ENCODE assay signal across 19 mouse cellular contexts in the genomic region with DNA sequence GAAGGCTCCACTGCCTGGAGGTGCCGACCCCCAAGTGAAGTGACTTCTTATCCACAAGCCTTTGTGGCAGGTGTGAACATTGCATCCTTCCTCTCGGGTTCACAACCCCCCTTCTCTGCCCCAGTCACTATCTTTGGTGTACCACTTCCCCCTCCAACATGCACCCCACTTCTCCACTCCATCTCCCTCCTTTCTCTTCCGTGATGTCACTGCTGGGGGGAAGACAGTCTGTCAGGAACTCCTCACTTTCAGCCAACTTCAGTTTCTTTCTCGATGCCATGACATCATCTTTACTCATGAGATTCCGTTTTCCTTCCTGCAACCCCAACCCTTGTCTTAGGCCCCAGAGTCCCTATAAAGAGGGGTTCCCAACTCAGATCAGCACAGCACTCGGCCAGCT. TPM values are rescaled to one million over a fixed set of nuclear protein-coding genes. Genes with fewer than 3 reads are reported as not detected.
DNase-seq lines count a peak whose midpoint lies in the region; ATAC-seq and TF ChIP-seq lines count a peak whose summit lies in the region.
"Had no signal": no experiment of that assay in that cellular context is flagged by ENCODE, and none has a peak within 500 bp of the region (broad histone marks: within the 10 kb centered on the region; RNA-seq: fewer than 3 reads in every experiment).

Gene Ccl4 (plus strand): TSS at position 381 of the 400 bp plus-strand sequence.

- H3K4me1 ChIP-seq in small intestine, adult 2 months (ENCODE audit: control insufficient read depth, insufficient read depth, insufficient read length, low read length) = no peaks in the 10 kb centered on the region
- no peaks in the 10 kb centered on the region for H3K4me1 ChIP-seq in lung, postnatal 0 days (ENCODE audit: insufficient read depth, low read depth, low read length)
- H3K4me1 ChIP-seq: heart, embryonic 10.5 days; limb, embryonic 15.5 days; midbrain, embryonic 12.5 days; neural tube, embryonic 13.5 days had no signal

- H3K27me3 ChIP-seq in small intestine, adult 2 months (ENCODE audit: control insufficient read depth, insufficient read depth, low read length) = no peaks in the 10 kb centered on the region
- H3K27me3 ChIP-seq in lung, postnatal 0 days (replicated peaks; ENCODE audit: insufficient read depth, low read length) = no peaks in the 10 kb centered on the region
- H3K27me3 ChIP-seq: limb, embryonic 15.5 days; midbrain, embryonic 12.5 days; neural tube, embryonic 13.5 days had no signal

- peak within 1 kb of the TSS; percentile 22; the same call in 1 of the 2 replicates for H3K27ac ChIP-seq in small intestine, adult 2 months (ENCODE audit: insufficient read depth, low read depth, low read length)
- no peak within 1 kb of the TSS for H3K27ac ChIP-seq in lung, postnatal 0 days (ENCODE audit: low read length)
- H3K27ac ChIP-seq: heart, embryonic 10.5 days; limb, embryonic 15.5 days; midbrain, embryonic 12.5 days; neural tube, embryonic 13.5 days had no signal

- no peak within 1 kb of the TSS for H3K4me2 ChIP-seq in lung, postnatal 0 days (replicated peaks; ENCODE audit: low read depth, low read length)
- H3K4me2 ChIP-seq: limb, embryonic 15.5 days; lung, embryonic 14.5 days; midbrain, embryonic 12.5 days; neural tube, embryonic 13.5 days had no signal

- no peak for TF ChIP-seq EP300 in lung, postnatal 0 days (IDR thresholded peaks at IDR 0.05)

- peak; percentile 61 for DNase-seq in layer of hippocampus, adult 9-11 months
- no peak for DNase-seq in layer of hippocampus, adult 8-10 months (ENCODE audit: low spot score in 2 of 2)
- no peak for DNase-seq in gastrocnemius, postnatal 10 days
- no peak for DNase-seq in cerebellum, adult 9-11 months
- DNase-seq in lung, postnatal 0 days (ENCODE audit: low spot score) = no peak
- no peak for DNase-seq in layer of hippocampus, postnatal 14 days (ENCODE audit: low spot score in 2 of 2)
- DNase-seq: adrenal gland, postnatal 14 days; cerebellum, adult 11 months; heart, postnatal 36 days; kidney, postnatal 10 days; lung, embryonic 14.5 days; right cerebral cortex, adult 18-20 months had no signal

- no peak within 1 kb of the TSS for H3K9ac ChIP-seq in lung, postnatal 0 days (replicated peaks; ENCODE audit: low read depth)
- H3K9ac ChIP-seq: limb, embryonic 15.5 days; lung, embryonic 14.5 days; midbrain, embryonic 12.5 days; neural tube, embryonic 13.5 days had no signal

- no peak for TF ChIP-seq POLR2A in small intestine, adult 2 months (IDR thresholded peaks at IDR 0.05; ENCODE audit: low read depth, low read length)

- peak; percentile 81 for ATAC-seq in granulocyte monocyte progenitor cell, adult 5-6 weeks (replicated peaks; ENCODE audit: poor library complexity, severe bottlenecking)
- no peak for ATAC-seq in lung, postnatal 0 days

- TF ChIP-seq CTCF in small intestine, adult 2 months (IDR thresholded peaks at IDR 0.05; ENCODE audit: extremely low read depth, insufficient read length, insufficient replicate concordance, low read depth, low read length) = no peak
- TF ChIP-seq CTCF in lung, postnatal 0 days (IDR thresholded peaks at IDR 0.05) = no peak

- H3K36me3 ChIP-seq in small intestine, adult 2 months (ENCODE audit: control insufficient read depth, insufficient read depth, low read length) = no peaks in the 10 kb centered on the region
- H3K36me3 ChIP-seq in lung, postnatal 0 days (ENCODE audit: insufficient read depth, low read length) = no peaks in the 10 kb centered on the region
- H3K36me3 ChIP-seq: heart, embryonic 10.5 days; limb, embryonic 15.5 days; midbrain, embryonic 12.5 days; neural tube, embryonic 13.5 days had no signal

- no peaks in the 10 kb centered on the region for H3K9me3 ChIP-seq in lung, postnatal 0 days (ENCODE audit: low read length)
- H3K9me3 ChIP-seq: heart, embryonic 10.5 days; limb, embryonic 15.5 days; midbrain, embryonic 12.5 days; neural tube, embryonic 13.5 days had no signal

- peak within 1 kb of the TSS; percentile 14 for H3K4me3 ChIP-seq in small intestine, adult 2 months (ENCODE audit: low read depth, low read length)
- H3K4me3 ChIP-seq in lung, postnatal 0 days (ENCODE audit: low read depth, low read length) = no peak within 1 kb of the TSS
- H3K4me3 ChIP-seq: heart, embryonic 10.5 days; limb, embryonic 15.5 days; midbrain, embryonic 12.5 days; neural tube, embryonic 13.5 days had no signal

- WGBS in small intestine, adult 2 months = 62% methylated on average over 6 of the region's 6 CpGs
- WGBS in lung, postnatal 0 days = 59% methylated on average over 6 of the region's 6 CpGs

RNA-seq across cellular contexts. Expression of gene Ccl4, which starts in this region (rescaled TPM):
- 1 to 10 TPM in 2 of 4 experiments, not detected in 2; 3.1 to 7.1 TPM for total RNA-seq in layer of hippocampus, adult 8-10 months (2022)
- 2.1 TPM in 1 of 2 replicates, not detected in the other for total RNA-seq in granulocyte monocyte progenitor cell, adult 5-6 weeks (2014; fragmentation: Nextera tagmentation)
- 15.2 and 26.9 TPM in 2 replicates for total RNA-seq in granulocyte monocyte progenitor cell, adult 5-6 weeks (2017)
- polyA plus RNA-seq in small intestine, adult 2 months (2012; rRNA removed) = 2.6 and 10.0 TPM in 2 replicates
- not detected for total RNA-seq in gastrocnemius, postnatal 10 days (2021)
- 1.7 and 15.8 TPM in 2 replicates for polyA plus RNA-seq in lung, postnatal 0 days (2015; fragmentation: Nextera tagmentation; extraction: Ambion mirVana)
- total RNA-seq in layer of hippocampus, postnatal 14 days (2021) = not detected
- total RNA-seq: adrenal gland, postnatal 14 days; heart, postnatal 36 days had no signal
- polyA plus RNA-seq: C2C12; heart, embryonic 10.5 days had no signal
